Mouse (Mus musculus) neural tube, embryonic 14.5 days (tissue): ENCODE data around the gene Zfp710. TPM values are rescaled to one million over a fixed set of nuclear protein-coding genes. Genes with fewer than 3 reads are reported as not detected.

ENCODE experiments used
- ATAC-seq: fragments of 200-750 bp; cut with Nextera tagmentation; 2 replicates; pipeline ENCODE4 v1.8.0; 2017; ENCODE audit warnings: low read depth, mild to moderate bottlenecking, moderate TSS enrichment, moderate library complexity
- H3K27ac ChIP-seq: fragments of 300-500 bp; sonication (generic); 2 replicates; pipeline ENCODE4 v1.5.1; 2014; ENCODE audit warnings: low read depth, mild to moderate bottlenecking, control low read depth, low read length, moderate library complexity, mixed read lengths
- H3K27me3 ChIP-seq: fragments of 300-500 bp; sonication (generic); 2 replicates; pipeline ENCODE4 v1.6.1; 2014; ENCODE audit warnings: low read length; ENCODE audit not compliant: control insufficient read depth, insufficient read depth
- H3K36me3 ChIP-seq: fragments of 300-500 bp; sonication (generic); 2 replicates; pipeline ENCODE4 v1.6.1; 2014; ENCODE audit warnings: low read length, mixed read lengths; ENCODE audit not compliant: control insufficient read depth, insufficient read depth
- H3K4me1 ChIP-seq: fragments of 300-500 bp; sonication (generic); 2 replicates; pipeline ENCODE4 v1.6.1; 2014; ENCODE audit warnings: low read length; ENCODE audit not compliant: control insufficient read depth, insufficient read depth
- H3K4me2 ChIP-seq: fragments of 300-500 bp; sonication (generic); 2 replicates; pipeline ENCODE4 v1.6.1; 2014; ENCODE audit warnings: mild to moderate bottlenecking, low read depth, low read length, control low read depth
- H3K4me3 ChIP-seq: fragments of 300-500 bp; sonication (generic); 2 replicates; pipeline ENCODE4 v1.5.1; 2014; ENCODE audit warnings: low read depth, low read length, control low read depth, mixed read lengths
- H3K9ac ChIP-seq: fragments of 300-500 bp; sonication (generic); replicated peaks from 2 replicates; pipeline ENCODE4 v1.6.1; 2014; ENCODE audit warnings: low read depth, mild to moderate bottlenecking, control low read depth, low read length, mixed read lengths
- H3K9me3 ChIP-seq: fragments of 300-500 bp; sonication (generic); 2 replicates; pipeline ENCODE4 v1.6.1; 2016; ENCODE audit warnings: low read length; ENCODE audit not compliant: control insufficient read depth
- WGBS: fragments of 180-500 bp; shearing (Covaris S2); extraction: QIAGEN DNeasy Blood & Tissue Kit; methylation state at CpG from one replicate; pipeline ENCODE4 v1.1.7; 2014; 5-methylcytosine and 5-hydroxymethylcytosine counted together
- polyA plus RNA-seq: library from polyadenylated mRNA; unstranded; fragments of >200 nt; fragmentation: Nextera tagmentation; extraction: Ambion mirVana; gene quantifications from 2 replicates; pipeline ENCODE4 v1.2.1, GENCODE M21; 2014

The Zfp710 gene
- polyA plus RNA-seq, 1 experiment from 2014 or later = 14.1 TPM

DNA sequence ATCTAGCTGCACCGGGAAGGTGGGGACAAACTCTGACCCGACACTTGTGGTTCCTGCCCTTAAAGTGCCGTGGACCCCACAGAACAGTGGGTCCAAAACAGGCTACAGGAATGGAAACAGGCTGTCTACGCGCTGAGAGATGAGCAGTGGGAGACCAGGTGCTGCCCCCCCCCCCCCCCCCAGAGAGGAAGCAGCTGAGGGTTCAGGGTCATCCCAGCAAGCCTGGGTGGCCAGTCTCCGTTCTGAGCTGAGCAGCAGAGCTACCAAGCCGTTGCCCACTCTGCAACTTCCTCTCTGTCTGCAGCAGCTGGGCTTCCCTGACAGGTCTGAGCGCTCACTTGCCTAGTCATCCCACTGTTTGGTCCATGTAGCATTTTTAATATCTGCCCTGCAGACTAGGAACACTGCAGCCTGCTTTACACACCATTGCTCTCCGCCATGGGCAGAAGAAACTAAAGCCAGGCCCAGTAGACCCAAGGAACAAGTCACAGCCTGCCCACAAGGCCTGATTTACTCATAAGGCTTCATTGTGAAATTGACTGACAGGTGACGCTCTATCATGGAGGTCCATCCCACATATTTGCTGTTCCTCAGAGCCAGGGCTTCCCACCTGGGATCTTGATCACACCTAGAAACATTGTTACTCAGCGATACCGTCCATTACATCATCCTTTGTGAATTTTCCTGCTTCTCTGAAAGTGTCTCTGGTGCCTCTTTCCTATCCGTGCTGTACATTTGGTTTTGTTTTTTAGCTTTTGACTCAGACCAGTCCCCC, 34.6 kb downstream of the Zfp710 start:
- Histone ChIP-seq H3K27ac (0 out of 2 replicates have a peak overlapping the region, but pooled peaks have one; percentile 34), H3K9ac (no peak overlapping the region), H3K4me2 (no peak overlapping the region), H3K4me3 (no peak overlapping the region), H3K9me3 (no peaks in the 10 kb centered on the region), H3K4me1 (peaks cover 25% of the 10 kb centered on the region), H3K36me3 (no peaks in the 10 kb centered on the region), H3K27me3 (no peaks in the 10 kb centered on the region)
- 76% methylated on average over 13 of the region's 13 CpGs for WGBS
- ATAC-seq = no peak

DNA sequence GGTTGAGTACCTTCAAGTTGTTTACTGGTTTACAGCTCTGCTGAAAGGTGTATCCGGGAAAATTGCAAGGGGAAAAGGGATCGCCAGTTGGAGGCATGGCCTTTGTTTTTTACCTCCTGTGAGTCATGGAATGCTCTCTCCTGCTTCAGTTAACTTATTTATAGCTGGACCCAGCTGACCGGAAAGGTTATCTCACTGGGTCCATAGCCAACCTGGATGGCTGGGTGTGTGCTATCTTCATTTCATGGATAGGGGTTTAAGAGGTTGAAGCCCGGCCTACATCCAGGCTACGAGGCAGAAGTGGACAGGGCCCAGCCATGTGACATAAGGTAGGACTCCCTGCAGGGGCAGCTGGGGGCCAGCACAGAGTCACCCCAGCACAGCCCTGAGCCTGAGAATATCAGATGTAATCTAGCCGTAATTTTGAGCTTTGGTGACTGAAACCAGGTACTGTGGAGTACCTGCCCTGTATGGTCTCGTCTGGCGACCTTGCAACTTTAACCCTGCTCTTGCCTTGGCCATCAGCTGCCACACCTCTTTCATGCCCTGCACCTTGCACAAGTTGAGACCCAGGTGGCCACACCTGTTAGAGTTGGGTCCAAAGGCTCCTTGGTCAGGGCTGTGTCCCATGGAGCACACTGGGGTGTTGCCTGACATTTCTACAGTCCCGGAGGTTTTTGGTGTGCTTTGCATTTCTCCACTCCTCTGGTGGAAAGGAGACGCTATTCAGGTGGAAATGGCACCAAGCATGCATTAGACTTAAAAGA, 35.6 kb downstream of the Zfp710 start:
- Histone ChIP-seq H3K27me3 (no peaks in the 10 kb centered on the region), H3K9ac (no peak overlapping the region), H3K4me2 (no peak overlapping the region), H3K4me3 (no peak overlapping the region), H3K36me3 (no peaks in the 10 kb centered on the region), H3K4me1 (peaks cover 25% of the 10 kb centered on the region), H3K27ac (no peak overlapping the region), H3K9me3 (no peaks in the 10 kb centered on the region)
- no peak for ATAC-seq
- WGBS = 83% methylated on average over 10 of the region's 10 CpGs

DNA sequence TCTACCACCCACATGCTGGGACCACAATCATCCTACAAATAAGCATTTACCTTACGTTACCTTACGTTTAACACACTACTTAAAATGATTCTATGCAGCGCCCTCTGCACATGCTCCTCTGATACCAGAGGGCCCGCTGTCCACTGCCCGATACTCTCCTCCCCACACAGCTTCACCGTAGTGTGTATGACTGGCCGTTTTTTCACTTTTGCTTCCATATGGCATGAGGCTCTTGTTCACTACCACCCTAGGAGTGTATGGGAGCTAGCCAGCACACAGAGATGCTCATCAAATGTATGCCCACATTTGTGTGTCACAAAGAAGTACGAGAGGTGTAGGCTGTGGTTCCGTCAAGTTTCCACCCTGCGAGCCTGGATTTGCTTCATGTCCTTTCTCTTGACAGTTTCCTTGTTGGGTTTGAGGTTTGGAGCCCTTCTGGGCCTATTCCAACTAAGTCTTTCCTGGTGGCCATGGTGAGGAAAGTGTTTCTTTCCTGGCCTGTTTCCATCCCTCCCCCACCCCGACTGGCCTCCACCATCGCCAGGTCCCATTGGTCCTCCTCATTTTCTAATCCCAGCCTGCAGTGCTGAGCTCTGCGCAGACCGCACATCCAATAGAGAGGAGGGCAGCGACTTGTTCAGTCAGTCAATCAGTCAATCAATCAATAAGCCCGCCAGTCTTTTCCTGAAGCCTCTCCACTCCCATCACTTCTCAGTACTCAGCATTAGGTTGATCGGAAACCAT, 37.6 kb downstream of the Zfp710 start:
- 91% methylated on average over 17 of the region's 17 CpGs for WGBS
- no peak overlapping the region for H3K27ac ChIP-seq
- ATAC-seq = no peak
- no peak overlapping the region for H3K9ac ChIP-seq
- H3K4me1 ChIP-seq = peaks cover 16% of the 10 kb centered on the region
- no peak overlapping the region for H3K4me2 ChIP-seq
- H3K36me3 ChIP-seq = no peaks in the 10 kb centered on the region
- no peak overlapping the region for H3K4me3 ChIP-seq
- no peaks in the 10 kb centered on the region for H3K27me3 ChIP-seq
- no peaks in the 10 kb centered on the region for H3K9me3 ChIP-seq

DNA sequence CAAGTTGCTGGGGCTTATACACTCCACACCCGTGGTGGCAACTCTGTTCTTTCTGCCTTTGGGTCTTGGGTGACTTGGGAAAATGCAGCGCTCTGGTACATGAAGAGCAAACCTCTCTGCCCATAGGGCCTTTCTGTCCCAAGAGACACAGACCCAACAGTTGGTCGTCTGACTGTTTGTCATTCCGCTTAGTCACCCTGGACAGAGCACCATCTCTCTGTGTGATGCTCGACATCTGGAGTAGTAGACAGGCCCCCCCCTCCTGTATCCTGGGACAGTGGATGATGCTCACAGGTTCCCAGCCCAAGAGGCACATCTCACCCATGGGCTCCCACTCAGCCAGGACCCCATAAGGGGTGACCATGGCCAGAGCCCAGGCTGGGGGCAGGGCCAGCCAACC, 38.6 kb downstream of the Zfp710 start:
- H3K27ac ChIP-seq = no peak overlapping the region

DNA sequence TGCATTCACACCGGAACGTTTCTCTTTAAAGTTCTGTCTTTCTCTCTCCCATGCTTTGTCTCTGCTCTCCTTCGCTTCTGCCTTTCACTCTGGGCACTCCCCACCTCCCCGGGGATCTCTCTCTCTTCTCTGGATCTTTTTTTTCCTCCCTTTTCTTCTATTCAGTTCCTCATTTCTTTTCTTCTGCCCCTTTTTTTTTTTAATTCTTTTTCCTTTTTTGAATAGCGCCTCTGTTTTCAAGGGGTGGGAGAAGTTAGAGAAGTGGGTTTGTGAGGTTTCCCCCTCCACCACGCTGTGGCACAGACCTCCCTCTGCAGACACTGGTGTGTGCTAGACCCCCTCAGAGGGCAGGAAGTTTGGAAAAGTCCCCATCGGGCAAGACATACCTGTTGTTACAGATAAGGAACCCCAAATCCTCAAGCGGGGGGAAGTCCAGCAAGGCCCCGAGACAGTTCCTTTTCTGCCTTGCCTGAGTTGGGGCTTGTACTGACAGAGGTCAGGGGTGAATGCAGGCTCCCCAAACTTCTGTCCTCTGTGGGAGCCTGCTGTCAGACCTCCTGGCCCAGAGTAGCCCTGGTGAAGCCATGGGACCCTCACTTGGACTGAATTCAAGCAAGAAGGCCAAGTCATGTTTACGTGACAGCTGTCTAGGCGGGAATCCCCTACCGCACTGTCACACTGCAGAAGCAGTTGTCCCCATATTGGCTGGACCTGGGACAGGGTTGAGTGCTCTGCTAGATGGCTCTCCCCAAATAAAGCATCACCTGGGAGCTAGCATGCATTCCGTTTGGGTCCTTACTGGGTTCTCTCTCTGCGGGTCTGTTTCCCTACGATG, 39.5 kb downstream of the Zfp710 start:
- Histone ChIP-seq H3K9me3 (no peaks in the 10 kb centered on the region), H3K4me2 (no peak overlapping the region), H3K36me3 (no peaks in the 10 kb centered on the region), H3K9ac (no peak overlapping the region), H3K27ac (no peak overlapping the region), H3K4me3 (no peak overlapping the region), H3K27me3 (no peaks in the 10 kb centered on the region), H3K4me1 (peaks cover 7% of the 10 kb centered on the region; the same call in 1 of the 2 replicates)
- ATAC-seq = no peak
- 59% methylated on average over 15 of the region's 15 CpGs for WGBS

More for the DNA sequence above, 38.6 kb downstream of the Zfp710 start:
- Histone ChIP-seq H3K9ac (no peak overlapping the region), H3K27me3 (no peaks in the 10 kb centered on the region), H3K4me3 (no peak overlapping the region), H3K36me3 (no peaks in the 10 kb centered on the region), H3K4me2 (no peak overlapping the region), H3K9me3 (no peaks in the 10 kb centered on the region), H3K4me1 (peaks cover 6% of the 10 kb centered on the region)
- ATAC-seq = no peak
- WGBS = 54% methylated on average over 5 of the region's 5 CpGs

DNA sequence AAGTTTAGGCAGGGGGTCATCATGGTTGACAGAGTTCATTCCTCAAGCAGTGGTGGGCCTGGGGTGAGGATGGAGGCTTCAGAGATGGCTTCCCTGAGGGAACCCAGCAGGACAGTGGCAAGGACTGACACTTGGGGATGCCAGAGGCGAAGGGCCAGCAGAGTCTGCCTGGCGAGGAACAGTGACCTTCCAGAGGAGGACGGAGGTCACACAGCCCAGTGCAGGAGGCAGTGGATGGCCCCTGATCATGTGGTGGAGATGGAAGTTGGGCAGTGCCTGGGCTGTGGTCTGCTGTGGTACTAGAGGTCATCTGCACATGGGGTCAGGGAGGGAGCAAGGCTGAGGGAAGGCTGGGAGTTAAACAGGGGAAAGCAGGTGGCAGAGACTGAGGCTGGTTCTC, 40.6 kb downstream of the Zfp710 start:
- H3K9me3 ChIP-seq = no peaks in the 10 kb centered on the region
- no peak overlapping the region for H3K4me3 ChIP-seq
- no peak for ATAC-seq
- H3K4me1 ChIP-seq = peaks cover 17% of the 10 kb centered on the region; the same call in 1 of the 2 replicates
- H3K27me3 ChIP-seq = no peaks in the 10 kb centered on the region
- no peaks in the 10 kb centered on the region for H3K36me3 ChIP-seq
- H3K4me2 ChIP-seq = no peak overlapping the region
- H3K27ac ChIP-seq = no peak overlapping the region
- H3K9ac ChIP-seq = no peak overlapping the region
- WGBS = 76% methylated on average over 3 of the region's 3 CpGs

DNA sequence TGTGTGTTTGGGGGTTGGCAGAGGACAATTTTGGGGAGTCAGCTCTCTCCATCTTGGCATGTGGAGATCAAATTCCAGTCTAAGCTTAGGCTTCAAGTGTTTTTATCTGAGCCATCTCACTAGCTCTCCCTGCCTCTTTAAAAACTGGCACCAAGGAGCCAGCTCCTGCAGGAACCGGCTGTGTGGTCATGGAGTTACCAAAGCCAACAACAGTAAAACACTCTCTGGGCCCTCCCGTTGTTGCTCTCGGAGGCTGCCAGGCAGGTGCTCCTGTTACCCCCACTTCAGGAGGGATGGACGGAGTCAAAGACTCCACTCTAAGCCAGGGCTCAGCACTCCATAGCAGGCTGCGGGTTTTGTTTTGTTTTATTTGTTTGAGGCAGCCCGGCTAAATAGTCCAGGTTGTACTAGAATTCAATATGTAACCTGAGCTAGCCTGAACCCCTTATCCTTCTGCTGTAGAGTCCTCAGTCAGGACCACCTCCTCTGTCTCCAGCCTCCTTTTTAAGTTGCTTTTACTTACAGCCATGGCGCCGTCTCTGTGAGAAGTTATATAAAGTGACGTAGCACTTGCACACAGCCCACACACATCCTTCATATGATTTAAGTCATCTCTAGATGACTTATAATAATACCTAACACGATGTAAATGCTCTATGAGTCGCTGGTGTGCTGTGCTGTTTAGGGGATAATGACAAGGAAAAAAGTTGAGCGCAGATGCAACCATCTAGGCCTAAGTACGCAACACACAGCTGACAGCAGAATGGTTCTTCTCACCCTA, 42.3 kb downstream of the Zfp710 start:
- Histone ChIP-seq H3K27me3 (no peaks in the 10 kb centered on the region), H3K4me2 (no peak overlapping the region), H3K4me3 (no peak overlapping the region), H3K9ac (no peak overlapping the region), H3K36me3 (no peaks in the 10 kb centered on the region), H3K9me3 (no peaks in the 10 kb centered on the region), H3K27ac (no peak overlapping the region), H3K4me1 (peaks cover 20% of the 10 kb centered on the region; the same call in 1 of the 2 replicates)
- no peak for ATAC-seq
- 75% methylated on average over 13 of the region's 13 CpGs for WGBS

DNA sequence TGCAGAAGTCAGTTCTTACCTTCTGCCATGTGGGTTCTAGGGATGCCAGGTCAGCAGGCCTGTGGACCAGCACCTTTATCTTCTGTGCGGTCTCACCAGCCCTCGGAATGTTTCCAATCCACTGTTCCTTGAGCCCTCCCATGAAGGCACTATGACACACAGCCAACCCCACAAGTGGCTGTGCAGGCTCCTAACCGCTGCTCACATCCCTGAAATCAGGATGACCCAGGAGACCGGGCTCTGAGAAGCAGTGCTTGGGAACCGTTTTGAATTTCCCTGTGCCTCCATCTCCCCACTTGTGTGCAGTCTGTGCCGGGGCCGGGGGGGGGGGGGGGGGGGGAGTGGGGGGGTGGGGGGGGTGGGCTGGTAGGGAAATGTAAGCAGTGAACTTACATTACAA, 43.7 kb downstream of the Zfp710 start:
- Histone ChIP-seq H3K4me3 (no peak overlapping the region), H3K4me1 (peaks cover 30% of the 10 kb centered on the region; the same call in 1 of the 2 replicates), H3K27me3 (no peaks in the 10 kb centered on the region), H3K4me2 (no peak overlapping the region), H3K27ac (no peak overlapping the region), H3K9me3 (no peaks in the 10 kb centered on the region), H3K9ac (no peak overlapping the region), H3K36me3 (no peaks in the 10 kb centered on the region)
- no peak for ATAC-seq
- WGBS = 61% methylated on average over 5 of the region's 7 CpGs
